Mouse (Mus musculus) mouse trophoblast stem cell (cell line): ENCODE data around the gene Adgrg5.

Experiments
- in situ Hi-C, 2 experiments: fragments of 300-500 bp; cut with MseI, MboI; formaldehyde crosslinking; loops; 2 replicates in 1 of 2; 3 replicates in 1 of 2; pipeline ENCODE4 v1.15.1; 2025

The Adgrg5 gene

DNA sequence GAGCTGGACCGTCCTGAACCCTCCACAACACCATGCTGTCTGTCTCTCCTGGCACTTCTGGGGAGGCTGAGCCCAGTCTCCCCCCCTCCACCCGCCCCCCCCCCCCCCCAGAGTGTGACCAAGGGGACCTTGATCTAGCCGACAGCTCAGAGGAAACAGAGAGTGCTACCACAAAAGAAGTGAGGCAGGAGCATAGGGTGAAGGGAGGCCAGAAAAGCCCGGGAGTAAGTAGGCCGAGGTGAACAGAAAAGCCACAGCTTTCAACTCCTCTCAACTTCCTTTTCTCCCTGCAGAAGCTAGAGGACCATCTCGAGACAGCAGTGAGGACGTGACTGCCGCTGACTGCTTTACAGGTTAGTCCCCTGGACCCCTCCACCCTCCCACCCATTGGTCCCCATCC, at the start of gene Adgrg5:
TSS of gene Adgrg5 (plus strand) at position 290 of the 400 bp plus-strand sequence.
- in situ Hi-C loops, result no loop called here

DNA sequence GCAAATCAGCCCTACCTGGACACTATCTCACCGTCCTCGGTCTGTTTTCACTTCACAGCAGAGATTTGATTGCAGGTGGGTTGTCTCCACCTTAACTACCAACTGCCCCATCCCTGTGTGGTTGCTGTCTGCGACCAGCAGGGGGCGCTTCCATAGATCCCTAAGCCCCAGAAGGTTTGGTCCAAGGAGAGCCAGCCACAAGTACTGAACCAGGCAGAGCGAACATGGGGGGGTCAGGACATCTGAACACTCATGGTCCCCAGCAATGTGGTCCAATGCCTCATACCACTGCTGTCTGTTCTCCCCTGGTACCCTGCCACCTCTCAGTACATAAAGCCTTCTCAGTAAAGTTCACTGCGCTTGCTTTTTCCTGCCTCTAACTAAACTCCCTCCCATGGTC, 49.1 kb upstream of the Adgrg5 start:
- in situ Hi-C loops, result loop anchor here (5.0 kb wide), 1 partner anchor 33 kb away; no protein-coding TSS in a partner anchor

DNA sequence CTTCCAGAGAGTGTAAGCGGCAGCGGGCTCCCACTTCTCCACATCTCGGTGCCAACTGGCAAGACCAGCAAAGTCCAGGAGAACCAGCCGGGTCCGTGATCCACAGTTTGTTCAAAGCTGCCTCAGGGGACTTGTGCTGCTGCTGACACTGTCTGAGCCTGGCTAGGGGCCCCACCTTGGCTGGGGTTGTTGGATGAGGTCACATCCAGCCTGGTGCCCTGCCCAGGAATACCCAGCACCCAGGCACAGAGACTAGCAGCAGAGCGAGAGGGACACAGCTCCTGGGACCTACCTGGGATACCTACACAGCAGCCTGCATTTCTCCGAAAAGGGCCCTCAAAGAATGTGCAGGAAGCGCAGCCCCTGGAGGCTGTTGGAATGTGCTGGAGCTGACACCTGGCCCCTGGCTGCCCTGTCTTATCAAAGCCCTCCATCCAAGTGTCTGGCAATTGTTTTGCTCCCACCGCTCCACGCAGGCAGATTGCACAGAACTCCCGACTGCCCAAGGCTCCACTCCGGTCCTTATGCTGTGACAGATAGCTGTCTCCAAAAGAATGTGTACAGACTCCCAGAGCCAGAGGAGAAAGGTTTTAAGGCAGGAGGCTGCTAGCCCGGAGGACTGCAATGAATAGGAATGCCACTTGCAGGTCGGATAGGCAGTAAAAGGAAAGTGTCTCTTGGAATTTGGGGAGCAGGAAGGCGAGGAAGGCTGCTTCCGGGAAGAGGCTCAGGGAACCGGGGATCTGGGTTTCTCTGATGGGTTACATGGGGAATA, 48.2 kb upstream of the Adgrg5 start:
- in situ Hi-C loops, result no loop called here

DNA sequence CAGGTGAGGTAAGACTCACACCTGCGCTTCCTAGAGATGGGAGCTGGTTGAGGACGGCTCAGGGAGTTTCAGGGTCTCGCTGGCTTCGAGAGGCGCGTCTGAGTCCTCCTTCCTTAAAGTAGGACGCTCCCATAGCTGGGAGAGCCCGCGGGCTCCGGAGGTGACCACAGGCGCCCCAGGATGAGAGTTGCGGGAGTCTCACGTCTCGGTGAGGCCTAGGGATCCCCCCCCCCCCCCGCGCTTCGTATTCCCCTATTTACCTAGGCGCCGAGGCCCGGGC, 47.7 kb upstream of the Adgrg5 start:
- in situ Hi-C loops, result no loop called here

DNA sequence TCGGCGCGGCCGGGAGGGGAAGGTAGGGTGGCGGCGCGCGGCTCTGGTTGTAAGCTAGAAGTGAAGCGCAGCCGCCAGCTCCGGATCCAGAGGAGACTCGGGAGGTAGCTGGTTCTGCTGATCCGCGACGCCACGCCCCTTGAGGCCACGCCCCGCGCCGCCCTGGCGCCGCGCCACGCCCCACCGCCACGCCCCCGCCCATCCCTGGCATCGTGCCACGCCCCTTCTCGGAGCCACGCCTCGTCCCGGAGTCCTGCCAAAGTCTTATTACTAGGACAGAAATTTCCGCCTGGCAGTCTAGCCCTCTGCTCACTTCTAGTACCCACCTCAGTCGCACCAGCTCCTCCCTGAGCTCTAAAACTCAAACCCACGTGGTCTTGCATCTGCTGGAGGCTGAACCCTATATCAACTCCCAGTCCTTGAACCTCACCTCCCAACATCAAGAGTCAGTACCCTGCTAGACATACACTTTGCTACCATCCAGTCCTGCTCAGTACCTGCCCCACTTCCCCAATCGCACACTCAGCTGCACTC, 47.2 kb upstream of the Adgrg5 start, which contains the start of gene Dok4:
TSS of gene Dok4 (minus strand) at position 134 of the 534 bp plus-strand sequence.
- in situ Hi-C loops, result no loop called here

DNA sequence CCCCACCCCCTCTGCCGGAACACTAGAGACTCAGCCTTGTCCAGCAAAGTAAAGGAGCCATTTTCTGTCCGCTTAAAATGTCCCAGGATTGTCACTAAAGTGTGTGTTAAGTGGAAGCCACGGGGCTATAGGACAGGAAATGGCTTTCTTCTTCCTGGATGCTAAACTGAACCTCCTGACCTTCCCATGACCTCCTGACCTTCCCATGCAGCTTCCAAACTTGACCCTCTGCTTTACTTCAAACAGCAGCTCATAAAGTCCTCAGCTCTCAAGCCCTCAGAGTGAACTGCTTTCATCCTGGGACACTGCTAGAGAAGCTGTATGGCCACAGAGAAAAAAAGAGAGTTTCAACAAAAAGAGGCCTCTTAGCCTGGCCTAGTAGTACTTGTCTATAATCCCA, 46.7 kb upstream of the Adgrg5 start:
- in situ Hi-C loops, result no loop called here

DNA sequence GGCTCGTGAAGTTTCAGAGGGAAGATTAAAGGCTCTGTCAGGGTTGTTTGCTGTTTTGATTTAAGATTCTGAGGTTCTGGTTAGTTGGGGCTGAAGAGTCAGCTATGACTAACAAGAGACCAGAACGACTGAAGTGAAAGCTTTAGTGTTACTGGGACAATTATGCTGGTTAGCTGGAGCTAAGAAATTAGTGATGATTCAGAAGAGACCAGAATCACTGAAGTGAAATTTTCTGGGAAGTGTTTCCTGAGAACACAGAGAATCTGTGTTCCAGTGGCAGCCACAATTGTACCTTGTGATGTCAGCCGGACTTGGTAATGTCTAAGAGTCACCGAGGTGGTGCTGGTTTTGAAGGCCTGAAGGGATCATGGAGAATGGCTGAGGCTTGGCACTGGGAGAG, 42.8 kb upstream of the Adgrg5 start:
- in situ Hi-C loops, result no loop called here

DNA sequence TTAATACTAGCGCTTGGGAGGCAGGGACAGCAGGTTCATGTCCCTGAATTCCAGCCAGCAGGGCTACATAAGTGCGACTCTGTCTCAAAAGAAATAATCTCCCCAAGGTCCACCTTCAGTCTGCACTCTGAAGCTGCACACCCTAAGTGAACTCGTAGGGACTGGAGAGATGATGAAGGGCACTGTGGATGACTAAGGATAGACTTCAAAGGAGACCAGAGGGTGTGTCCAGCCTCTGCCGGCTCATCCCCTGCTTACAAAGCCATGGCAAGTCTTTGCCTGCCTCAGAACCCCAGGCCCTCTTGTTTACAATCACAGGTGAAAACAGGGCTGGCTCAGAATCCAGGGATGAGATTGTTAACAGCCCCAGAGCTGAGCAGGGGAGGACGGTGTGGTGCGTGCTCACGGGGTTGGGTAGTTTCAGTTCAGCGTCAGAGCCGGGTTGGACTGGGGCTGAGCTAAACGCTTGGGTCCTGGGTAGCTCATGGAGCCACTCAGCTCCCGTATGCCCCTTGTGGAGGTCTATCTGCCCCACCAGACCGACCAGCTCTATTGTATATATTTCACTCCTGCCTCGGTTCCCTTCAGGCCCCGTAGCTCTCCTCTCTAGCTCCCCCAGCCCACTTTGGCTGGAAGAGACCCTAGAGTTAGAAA, 35.0 kb upstream of the Adgrg5 start:
- in situ Hi-C loops, result no loop called here

DNA sequence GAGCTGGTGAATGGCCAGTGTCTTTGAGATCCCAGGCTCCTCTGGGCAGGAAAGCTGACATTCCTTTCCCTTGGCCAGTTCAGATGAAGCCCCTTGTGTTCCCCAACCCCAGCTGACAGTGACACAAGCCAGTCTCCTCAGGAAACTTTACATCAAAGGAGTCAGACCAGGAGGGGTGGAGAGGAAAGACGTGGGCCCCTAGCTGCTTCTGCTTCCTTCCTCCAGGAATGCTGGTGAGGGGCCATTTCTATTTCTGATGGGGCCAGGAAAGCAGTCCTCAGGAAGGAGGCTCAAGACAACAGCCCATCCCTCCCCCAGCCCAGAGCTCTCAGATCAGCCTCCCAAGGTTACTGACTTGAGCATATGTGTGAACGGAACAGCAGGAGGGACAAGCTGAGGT, 30.6 kb upstream of the Adgrg5 start:
- in situ Hi-C loops, result no loop called here

DNA sequence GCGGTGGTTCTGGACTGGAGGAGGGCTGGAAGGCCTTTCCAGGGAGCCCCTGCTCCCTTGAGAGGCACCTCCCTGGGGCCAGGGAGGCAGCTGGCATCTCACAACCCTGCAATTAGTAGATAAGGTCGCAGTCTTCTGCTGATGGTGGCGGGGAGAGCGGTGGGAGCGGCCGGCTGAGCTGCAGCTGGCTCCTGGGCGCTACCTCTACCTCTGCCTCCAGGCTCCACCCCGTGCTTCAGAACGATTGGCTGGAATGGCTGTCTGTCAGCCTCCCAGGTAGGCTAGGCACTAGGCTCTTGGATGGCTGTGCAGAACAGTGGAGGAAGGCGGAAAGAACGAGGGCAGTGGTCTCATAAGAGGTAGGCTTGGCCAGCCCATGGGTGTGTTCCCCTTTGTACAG, 24.2 kb upstream of the Adgrg5 start:
- in situ Hi-C loops, result no loop called here

DNA sequence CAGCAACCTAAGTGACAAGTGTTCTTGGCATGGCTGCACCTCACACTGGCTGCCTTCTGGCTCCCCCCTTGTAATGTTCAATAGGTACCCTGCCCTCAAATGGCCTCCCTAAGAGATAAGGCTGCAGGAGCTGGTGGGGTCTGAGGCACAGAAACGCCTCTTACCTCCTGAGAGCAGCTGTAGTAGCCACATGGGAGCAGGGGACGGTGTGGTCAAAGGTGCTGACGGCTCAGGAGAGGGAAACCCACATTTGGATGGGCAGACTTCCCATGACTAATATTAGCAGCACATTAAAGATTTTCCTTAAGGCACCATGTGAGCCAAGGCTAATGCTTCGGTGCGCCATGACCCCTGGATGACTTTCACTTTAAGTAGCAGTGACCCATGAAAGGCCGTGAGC, 22.9 kb upstream of the Adgrg5 start:
- in situ Hi-C loops, result no loop called here

DNA sequence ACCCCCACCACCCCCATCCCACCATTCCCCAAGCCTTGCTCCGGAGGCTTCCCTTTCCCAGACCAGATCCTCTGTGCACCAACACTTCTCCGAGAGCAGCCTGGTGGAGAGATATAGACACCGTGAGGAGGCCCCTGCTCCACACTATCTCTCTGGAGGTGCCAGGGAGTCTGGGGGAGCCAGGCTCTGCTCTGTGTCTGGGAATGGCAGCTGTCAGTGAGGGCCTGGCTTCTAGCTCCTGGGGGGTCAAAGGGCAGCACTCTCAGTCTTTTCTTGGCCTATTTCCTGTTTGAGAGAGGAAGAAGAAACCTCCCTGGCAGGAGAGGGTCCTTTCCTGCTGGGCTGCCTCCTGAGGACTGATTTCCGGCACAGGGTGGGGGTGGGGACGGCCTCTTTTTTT, 22.5 kb upstream of the Adgrg5 start:
- in situ Hi-C loops, result no loop called here

DNA sequence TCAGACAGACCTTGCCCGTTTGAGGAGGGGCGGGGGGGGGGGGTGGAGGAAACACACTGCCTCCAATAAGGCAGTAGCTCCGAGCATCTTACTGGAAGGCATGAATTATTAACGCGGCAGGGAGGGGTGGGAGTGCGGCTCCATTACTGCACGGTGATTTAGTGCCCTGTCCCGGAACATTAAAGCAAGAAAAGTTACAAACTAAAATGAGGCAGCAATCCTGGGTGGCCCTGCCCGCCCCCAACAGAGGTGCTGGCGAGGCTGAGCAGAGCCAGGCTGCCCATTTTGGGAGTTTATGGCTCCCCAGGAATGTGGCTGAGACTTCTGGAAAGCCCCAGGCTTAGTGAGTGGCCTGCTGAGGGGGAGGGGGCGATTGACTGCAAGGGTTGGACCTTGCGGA, 19.8 kb upstream of the Adgrg5 start:
- in situ Hi-C loops, result no loop called here

DNA sequence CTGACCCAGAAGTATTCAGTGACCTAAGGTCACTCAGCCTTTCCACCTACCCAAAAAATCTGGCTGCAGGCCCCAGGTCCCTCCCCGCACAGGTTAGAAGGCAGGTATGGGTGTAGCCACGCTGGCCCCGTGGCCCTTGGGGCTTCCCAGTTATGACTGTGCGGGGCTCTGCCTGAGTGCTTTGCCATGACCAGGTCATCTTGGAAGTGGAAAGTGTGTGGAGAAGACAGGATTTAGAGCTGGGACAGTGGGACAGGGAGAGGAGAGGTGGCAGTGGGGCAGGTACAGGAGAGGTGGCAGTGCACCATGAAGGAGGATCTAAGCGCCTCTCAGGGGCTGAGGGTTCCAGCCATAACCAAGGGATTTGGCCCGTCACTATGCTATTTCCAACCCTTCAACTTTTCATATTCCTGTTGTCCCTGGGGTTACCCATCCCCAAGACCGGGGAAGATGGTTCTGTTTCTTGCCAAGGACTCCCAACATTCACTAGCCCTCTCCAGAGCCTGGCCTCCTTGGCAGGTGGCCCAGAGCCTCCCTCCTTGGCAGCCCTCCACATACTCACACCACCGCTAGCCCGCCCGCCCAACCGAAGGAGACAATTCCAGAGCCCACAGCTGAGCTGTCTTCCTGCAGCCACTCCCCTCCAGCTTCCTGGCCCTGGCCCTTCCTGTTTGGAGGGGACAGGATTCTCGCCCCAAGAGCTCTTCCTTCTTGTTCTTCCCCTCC, 18.9 kb upstream of the Adgrg5 start:
- in situ Hi-C loops, result loop anchor here (5.0 kb wide), 1 partner anchor 32 kb away; no protein-coding TSS in a partner anchor

DNA sequence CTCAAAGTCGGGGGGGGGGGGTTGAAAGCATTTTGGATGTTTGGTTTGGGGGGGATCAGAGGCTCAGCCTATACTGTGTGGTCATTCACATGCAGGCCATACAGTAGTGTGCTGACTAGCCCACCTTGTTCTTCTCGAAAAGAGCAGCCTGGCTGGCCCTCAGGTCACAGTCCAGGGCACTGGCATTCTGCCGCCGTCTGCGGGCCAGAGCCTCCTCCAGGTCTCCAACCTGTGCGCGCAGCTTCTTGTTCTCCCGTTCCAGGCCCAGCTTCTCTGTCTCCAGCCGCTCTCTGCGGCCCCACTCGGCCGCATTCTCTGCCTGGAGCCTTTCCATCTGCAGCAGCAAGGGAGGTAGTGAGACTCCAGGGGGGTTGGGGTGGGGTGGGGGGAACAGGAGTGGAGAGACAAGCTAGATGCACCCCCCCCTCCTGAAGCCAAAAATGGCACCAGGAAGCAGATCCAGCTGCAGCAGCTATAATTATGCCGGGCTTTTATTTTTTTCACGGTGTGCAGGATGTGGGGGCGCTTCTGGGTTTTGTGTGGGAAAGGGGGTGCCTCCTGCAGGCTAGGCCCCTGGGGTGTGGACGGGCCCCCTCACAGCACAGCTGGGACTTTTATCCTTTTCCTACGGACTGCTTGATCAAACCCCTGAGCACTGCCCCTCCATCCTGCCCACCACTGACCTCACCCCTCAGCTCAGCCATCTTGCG, 15.7 kb upstream of the Adgrg5 start:
- in situ Hi-C loops, result loop anchor here (5.0 kb wide), 1 partner anchor 35 kb away; no protein-coding TSS in a partner anchor

DNA sequence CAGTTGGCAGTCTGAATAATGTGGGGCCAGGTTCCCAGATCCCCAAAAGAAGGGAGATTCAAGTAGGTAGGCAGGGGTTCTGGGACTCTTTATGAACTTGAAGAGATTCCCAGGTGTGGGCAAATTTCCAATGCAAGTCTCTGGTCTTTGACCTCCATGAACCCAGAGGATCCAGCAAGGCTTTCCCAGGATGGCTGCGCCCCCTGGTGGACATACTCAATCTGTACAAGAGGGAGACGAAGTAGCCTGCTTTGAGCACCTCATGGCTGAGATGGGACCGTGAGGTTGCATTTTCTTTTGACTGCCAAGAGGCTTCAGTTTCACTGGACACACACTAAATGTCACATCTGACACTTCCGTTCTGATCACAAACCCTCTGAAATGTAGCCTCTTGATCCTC, 14.6 kb upstream of the Adgrg5 start:
- in situ Hi-C loops, result loop anchor here (5.0 kb wide), 1 partner anchor 37 kb away; no protein-coding TSS in a partner anchor

DNA sequence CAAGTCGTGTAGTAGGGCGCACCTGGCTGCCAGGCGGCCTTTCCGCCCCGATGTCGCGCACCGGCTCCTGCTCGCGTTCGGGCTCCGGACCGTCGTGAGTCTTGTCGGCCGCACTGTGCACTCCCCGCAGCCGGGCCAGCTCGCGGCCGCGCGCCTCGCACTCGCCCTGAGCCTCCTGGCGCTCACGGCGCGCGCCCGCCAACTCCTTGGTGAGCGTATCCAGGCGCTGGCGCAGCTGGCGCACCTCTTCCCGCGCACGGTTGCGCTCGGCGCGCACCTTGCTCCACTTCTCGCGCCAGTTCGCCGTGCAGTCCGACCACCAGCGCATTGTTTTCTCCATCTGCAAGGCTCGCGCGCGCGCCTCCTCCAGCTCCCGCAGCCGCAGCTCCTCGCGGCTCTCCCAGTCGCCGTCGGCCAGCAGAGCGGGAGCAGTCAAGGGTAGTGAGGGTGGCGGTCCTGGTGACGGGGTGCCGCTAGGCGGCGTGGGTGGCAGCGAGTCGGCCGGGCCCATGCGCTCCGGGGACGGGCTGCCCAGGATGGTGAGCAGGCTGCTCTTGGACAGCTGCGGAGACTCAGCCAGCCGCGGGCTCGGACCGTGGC, 10.3 kb upstream of the Adgrg5 start:
- in situ Hi-C loops, result no loop called here

DNA sequence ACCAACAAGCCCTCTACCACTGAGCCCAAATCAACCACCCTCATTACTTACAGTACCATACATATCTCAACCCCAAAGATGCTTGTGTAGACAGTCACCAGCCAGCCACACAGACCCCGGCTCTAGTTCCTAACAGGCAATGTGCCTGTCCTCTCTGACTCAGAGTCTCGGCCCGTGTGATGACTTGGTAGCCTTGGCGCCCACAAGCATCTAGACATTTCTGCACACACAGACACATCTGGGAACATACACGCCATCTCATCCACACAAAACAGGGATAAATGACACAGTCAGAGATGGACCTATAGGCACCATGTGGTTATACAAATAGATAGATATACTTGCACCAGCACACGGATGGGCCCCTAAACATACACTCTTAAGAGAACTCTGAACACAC, 9.2 kb upstream of the Adgrg5 start:
- in situ Hi-C loops, result no loop called here

DNA sequence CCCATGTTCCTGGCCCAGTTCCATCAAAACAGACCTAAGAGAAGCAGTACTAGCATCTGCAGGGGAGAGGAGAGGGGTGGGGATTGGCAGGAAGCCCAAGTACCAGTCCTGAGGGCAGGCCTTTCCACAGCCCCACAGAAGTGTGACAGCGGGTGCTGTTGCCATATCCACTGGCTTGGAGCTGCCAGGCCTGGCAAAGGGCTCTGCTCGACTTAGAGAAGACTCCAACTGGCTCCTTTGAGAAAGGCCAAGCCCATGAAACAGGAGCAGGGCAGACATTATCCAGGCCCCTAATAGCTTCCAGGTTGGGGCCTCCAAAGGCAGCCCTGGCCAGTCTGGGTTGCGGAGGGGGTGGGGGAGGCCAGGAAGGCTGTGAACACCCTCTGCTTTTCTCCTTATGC, 8.8 kb upstream of the Adgrg5 start:
- in situ Hi-C loops, result no loop called here

DNA sequence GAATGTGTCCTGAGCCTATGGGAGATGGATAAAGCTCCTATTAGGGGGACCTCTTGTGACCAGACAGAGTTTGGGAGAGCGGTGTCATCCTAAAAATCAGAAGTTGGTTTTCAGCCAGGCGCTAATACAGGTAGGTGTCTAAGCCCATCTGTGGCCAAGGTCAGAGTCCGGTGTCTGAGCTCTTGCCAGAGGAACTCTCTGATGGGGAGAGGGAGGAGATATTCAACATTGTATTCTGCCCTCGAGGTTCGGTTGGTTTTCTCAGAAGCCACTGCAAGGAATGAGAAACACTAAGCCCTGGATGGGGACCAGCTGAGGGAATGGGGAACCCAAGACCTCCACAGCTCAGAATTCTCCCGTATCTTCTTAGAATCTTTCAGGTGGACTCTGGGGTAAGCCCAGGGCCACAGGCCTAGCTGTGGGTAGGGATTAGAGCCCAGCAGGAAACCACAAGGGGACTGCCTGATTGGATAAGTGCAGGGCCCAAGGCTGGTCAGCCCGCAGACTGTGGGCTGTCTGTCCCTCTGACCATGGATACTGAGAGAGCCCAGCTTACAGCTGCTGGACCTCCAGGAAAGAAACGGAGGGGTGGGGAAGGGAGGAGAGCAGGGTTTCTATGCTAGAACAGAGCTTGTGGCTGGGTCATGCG, 7.1 kb upstream of the Adgrg5 start:
- in situ Hi-C loops, result no loop called here

DNA sequence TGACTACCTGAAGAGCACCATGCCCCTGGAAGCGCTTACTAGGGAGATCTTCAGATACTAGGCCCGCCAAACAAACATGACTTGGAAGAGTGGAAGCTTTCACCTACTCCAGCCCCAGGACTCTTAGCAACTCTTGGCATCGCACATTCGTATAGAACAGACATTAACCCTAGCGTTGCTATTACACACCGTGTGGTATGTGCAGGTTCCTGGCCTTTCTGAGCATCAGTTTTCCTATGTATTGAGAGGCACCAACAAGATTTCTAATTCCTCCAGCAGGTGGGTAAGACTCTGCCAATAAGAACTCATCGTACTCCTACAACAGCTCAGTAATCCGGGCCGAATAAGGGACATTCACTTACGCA, 6.6 kb upstream of the Adgrg5 start:
- in situ Hi-C loops, result no loop called here
